Mouse (Mus musculus): Measurements from ENCODE around the gene Lhx2. TPM values are rescaled to one million over a fixed set of nuclear protein-coding genes. Genes with fewer than 3 reads are reported as not detected.
A peak's percentile ranks its signal among the peaks of the same experiment; 100 is the strongest.

Lhx2 gene
- polyA plus RNA-seq, 1 experiment from 2014 or later = 102 TPM

DNA sequence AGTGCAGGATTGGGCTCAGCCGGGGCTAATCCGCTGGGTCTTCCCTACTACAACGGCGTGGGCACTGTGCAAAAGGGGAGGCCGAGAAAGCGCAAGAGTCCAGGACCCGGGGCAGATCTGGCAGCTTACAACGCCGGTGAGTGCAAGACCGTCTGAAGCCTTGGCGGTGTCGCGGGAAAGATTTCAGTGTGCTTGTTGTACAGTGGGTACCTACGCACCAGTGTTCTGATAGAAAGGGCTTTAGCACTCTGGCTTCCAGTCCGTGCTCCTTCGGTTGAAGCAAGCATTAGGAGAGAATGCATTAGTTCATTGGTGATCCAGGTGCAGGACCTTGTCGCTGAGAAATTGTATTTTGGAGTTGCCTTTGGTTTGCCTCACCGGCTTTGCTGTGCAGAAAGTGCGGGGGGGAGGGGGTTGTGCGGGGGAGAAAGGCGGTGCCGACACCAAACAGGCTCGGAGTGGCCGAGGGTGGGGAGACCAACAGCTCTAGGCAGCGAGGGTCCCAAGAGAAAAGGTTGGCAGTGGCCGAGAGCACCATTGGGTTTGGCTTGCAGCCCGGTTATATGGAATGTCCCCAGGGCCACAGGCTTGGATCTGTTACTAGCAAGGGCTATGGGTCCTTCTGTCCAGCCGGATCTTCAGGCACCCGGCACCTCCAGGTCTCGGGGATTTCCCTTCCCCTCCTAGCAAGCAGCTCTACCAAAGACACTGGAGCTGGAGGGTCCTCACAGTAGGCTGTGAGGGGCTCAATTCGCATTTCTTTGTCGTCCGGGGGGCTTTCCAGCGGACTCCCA, 15.8 kb downstream of the Lhx2 start:
- Histone ChIP-seq H3K36me3 (ENCODE audit: control insufficient read depth, insufficient read depth, low read length) (peaks cover 32% of the 10 kb centered on the region), H3K4me3 (ENCODE audit: low read depth, low read length) (peak overlapping the region; percentile 90), H3K9ac (ENCODE audit: low read length) (peak overlapping the region; percentile 99), H3K27ac (ENCODE audit: low read depth, low read length) (peak overlapping the region; percentile 98), H3K4me2 (ENCODE audit: low read length) (peak overlapping the region; percentile 91), H3K9me3 (replicated peaks; ENCODE audit: control insufficient read depth, low read length) (no peaks in the 10 kb centered on the region), H3K27me3 (replicated peaks; ENCODE audit: control insufficient read depth, insufficient read depth, low read length) (peaks cover 2% of the 10 kb centered on the region; the same call in 1 of the 2 replicates), H3K4me1 (ENCODE audit: control insufficient read depth, insufficient read depth, low read length) (peaks cover 26% of the 10 kb centered on the region)
- DNase-seq (ENCODE audit: low spot score) = no peak
- no peak for ATAC-seq
- WGBS = under 1% methylated on average over 34 of the region's 34 CpGs

DNA sequence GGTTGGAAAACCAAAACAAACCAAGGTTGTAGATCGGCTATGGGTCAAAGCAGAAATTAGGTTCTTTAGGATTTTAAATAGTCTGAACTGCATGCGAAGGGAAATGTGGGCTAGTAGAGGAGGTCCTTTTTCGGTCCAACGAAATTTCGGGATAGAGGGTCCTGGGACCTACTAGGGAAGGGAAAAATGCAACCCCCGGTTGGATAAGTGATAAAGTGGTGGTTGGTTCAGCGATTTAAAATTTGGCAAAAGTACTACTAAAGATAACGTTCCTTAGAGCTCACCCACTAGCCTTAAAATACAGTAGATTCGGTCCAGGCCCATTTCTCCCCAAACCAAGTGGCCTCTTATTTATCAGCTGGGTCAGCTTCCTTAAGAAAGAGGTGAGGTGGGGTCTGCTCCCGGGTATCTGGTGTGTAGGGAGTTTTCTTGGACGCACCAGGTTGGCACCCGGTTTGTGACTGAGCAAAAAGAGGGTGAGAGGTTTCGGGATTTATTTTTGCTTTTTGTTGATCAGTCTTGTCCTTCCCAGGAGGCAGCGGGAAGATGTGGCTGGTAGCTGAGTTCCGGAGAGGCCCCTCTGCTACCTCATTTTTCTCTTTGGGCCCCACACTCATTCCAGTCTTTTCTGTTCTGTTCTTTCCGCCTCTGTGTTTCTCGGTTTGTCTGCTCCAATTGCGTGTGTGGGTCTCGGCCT, 16.8 kb downstream of the Lhx2 start:
- no peaks in the 10 kb centered on the region for H3K9me3 ChIP-seq (replicated peaks; ENCODE audit: control insufficient read depth, low read length)
- H3K27ac ChIP-seq (ENCODE audit: low read depth, low read length) = peak overlapping the region; percentile 90
- H3K4me2 ChIP-seq (ENCODE audit: low read length) = peak overlapping the region; percentile 91
- peaks cover 24% of the 10 kb centered on the region for H3K4me1 ChIP-seq (ENCODE audit: control insufficient read depth, insufficient read depth, low read length)
- DNase-seq (ENCODE audit: low spot score) = no peak
- ATAC-seq = no peak
- H3K36me3 ChIP-seq (ENCODE audit: control insufficient read depth, insufficient read depth, low read length) = peaks cover 41% of the 10 kb centered on the region
- H3K27me3 ChIP-seq (replicated peaks; ENCODE audit: control insufficient read depth, insufficient read depth, low read length) = peaks cover 2% of the 10 kb centered on the region; the same call in 1 of the 2 replicates
- H3K9ac ChIP-seq (ENCODE audit: low read length) = peak overlapping the region; percentile 99
- under 1% methylated on average over 19 of the region's 19 CpGs for WGBS
- peak overlapping the region; percentile 90 for H3K4me3 ChIP-seq (ENCODE audit: low read depth, low read length)

DNA sequence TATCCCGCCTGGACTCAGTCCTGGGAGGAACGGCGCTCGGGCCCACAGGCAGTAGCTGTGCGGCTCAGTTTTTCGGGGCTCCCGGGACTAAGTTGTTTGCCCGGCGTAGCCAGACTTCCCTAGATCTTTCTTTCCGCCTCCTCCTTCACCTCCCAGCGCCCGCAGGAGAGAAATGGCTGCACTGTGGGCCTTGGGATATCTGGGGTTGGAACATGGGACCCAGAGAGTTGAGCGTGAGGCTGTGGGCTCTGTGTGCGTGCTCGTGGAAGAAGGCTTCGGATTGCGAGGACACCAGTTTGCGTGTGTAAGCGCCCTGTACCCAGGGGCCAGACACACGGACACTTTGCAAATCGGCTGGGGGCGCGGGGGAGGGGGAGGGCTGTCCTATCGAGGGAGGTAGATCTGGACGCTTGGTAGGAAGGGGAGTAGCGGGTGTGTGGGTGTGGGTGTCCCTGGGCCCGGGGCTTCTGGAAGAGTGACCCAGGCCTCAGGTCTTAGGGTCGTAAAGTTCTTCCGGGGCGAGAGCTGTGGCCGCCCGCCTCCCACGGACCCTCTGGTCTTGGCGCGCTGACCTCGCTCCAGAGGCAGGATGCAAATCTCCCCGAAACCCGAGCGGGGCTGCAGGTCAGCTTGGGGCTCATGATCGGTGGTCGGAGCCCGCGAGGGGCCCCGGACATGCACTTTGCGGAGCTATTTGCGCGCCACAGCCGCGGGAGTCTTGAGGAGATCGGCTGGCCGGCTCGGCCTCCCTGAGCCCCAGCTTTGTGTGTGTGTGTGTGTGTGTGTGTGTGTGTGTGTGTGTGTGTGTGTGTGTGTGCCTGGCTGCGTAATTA, 17.6 kb downstream of the Lhx2 start:
- H3K9me3 ChIP-seq (replicated peaks; ENCODE audit: control insufficient read depth, low read length) = no peaks in the 10 kb centered on the region
- DNase-seq (ENCODE audit: low spot score) = no peak
- H3K27me3 ChIP-seq (replicated peaks; ENCODE audit: control insufficient read depth, insufficient read depth, low read length) = peaks cover 2% of the 10 kb centered on the region; the same call in 1 of the 2 replicates
- H3K27ac ChIP-seq (ENCODE audit: low read depth, low read length) = peak overlapping the region; percentile 90
- ATAC-seq = peak; percentile 13
- under 1% methylated on average over 53 of the region's 53 CpGs for WGBS
- peaks cover 28% of the 10 kb centered on the region for H3K4me1 ChIP-seq (ENCODE audit: control insufficient read depth, insufficient read depth, low read length)
- peak overlapping the region; percentile 99 for H3K9ac ChIP-seq (ENCODE audit: low read length)
- peak overlapping the region; percentile 90 for H3K4me3 ChIP-seq (ENCODE audit: low read depth, low read length)
- H3K4me2 ChIP-seq (ENCODE audit: low read length) = peak overlapping the region; percentile 91
- H3K36me3 ChIP-seq (ENCODE audit: control insufficient read depth, insufficient read depth, low read length) = peaks cover 49% of the 10 kb centered on the region

- Histone ChIP-seq H3K27ac (ENCODE audit: low read depth, low read length) (peak overlapping the region; percentile 90), H3K9ac (ENCODE audit: low read length) (peak overlapping the region; percentile 99), H3K4me2 (ENCODE audit: low read length) (peak overlapping the region; percentile 91), H3K27me3 (replicated peaks; ENCODE audit: control insufficient read depth, insufficient read depth, low read length) (peaks cover 2% of the 10 kb centered on the region; the same call in 1 of the 2 replicates), H3K36me3 (ENCODE audit: control insufficient read depth, insufficient read depth, low read length) (peaks cover 58% of the 10 kb centered on the region), H3K4me3 (ENCODE audit: low read depth, low read length) (peak overlapping the region; percentile 90), H3K9me3 (replicated peaks; ENCODE audit: control insufficient read depth, low read length) (no peaks in the 10 kb centered on the region), H3K4me1 (ENCODE audit: control insufficient read depth, insufficient read depth, low read length) (peaks cover 28% of the 10 kb centered on the region)
- DNase-seq (ENCODE audit: low spot score) (peak; percentile 82), ATAC-seq (peak; percentile 43)
- WGBS = 1% methylated on average over 35 of the region's 35 CpGs
These were observed 18.5 kb downstream of the Lhx2 start for GRCm38 (mm10) chr2:38357294-38358246.

DNA sequence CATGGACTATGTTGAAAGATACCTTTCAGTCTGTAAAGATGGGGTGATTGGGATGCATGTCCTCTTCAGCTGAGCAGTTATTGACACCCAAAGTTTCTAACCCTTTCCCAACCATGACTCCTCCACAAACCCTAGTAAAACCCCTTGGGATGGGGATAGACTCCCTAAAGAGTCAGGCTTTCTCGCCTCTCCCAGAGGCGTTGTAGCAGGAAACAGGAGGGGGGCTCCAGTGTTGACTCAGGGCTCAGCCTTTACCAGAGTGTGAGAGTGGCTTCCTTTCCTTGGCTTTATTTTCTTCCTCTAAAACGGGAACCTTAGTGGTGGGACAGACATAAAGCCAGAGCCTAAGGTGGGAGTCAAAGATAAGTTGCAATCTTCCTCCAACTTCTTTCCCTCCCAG, 19.5 kb downstream of the Lhx2 start:
- Histone ChIP-seq H3K36me3 (ENCODE audit: control insufficient read depth, insufficient read depth, low read length) (peaks cover 63% of the 10 kb centered on the region), H3K27ac (ENCODE audit: low read depth, low read length) (peak overlapping the region; percentile 78), H3K27me3 (replicated peaks; ENCODE audit: control insufficient read depth, insufficient read depth, low read length) (peaks cover 2% of the 10 kb centered on the region; the same call in 1 of the 2 replicates), H3K9ac (ENCODE audit: low read length) (peak overlapping the region; percentile 99), H3K4me3 (ENCODE audit: low read depth, low read length) (peak overlapping the region; percentile 90), H3K9me3 (replicated peaks; ENCODE audit: control insufficient read depth, low read length) (no peaks in the 10 kb centered on the region), H3K4me2 (ENCODE audit: low read length) (peak overlapping the region; percentile 91), H3K4me1 (ENCODE audit: control insufficient read depth, insufficient read depth, low read length) (peaks cover 26% of the 10 kb centered on the region)
- DNase-seq (ENCODE audit: low spot score) (no peak), ATAC-seq (no peak)
- WGBS = 9% methylated on average over 3 of the region's 3 CpGs

GRCm38 (mm10) chr2:38359186-38359585, 20.1 kb downstream of the Lhx2 start:
- ATAC-seq (no peak), DNase-seq (ENCODE audit: low spot score) (no peak)
- Histone ChIP-seq H3K9ac (ENCODE audit: low read length) (peak overlapping the region; percentile 99), H3K36me3 (ENCODE audit: control insufficient read depth, insufficient read depth, low read length) (peaks cover 63% of the 10 kb centered on the region), H3K27ac (ENCODE audit: low read depth, low read length) (peak overlapping the region; percentile 78), H3K4me3 (ENCODE audit: low read depth, low read length) (peak overlapping the region; percentile 90), H3K4me2 (ENCODE audit: low read length) (peak overlapping the region; percentile 91), H3K4me1 (ENCODE audit: control insufficient read depth, insufficient read depth, low read length) (peaks cover 26% of the 10 kb centered on the region), H3K27me3 (replicated peaks; ENCODE audit: control insufficient read depth, insufficient read depth, low read length) (no peaks in the 10 kb centered on the region), H3K9me3 (replicated peaks; ENCODE audit: control insufficient read depth, low read length) (no peaks in the 10 kb centered on the region)
- WGBS = 4% methylated on average over 10 of the region's 10 CpGs

DNA sequence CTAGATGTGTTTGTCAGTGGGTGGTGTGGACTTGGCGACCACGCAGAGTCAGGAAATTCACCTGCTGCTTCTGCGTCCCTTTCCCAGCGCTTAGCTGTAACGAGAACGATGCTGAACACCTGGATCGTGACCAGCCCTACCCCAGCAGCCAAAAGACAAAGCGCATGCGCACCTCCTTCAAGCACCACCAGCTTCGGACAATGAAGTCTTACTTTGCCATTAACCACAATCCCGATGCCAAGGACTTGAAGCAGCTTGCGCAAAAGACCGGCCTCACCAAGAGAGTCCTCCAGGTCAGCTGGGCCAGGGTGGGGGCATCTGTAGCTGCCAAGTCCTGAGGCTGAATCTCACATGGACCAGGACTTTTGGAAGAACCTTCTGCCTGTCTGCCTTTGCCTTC, 20.7 kb downstream of the Lhx2 start:
- H3K4me1 ChIP-seq (ENCODE audit: control insufficient read depth, insufficient read depth, low read length) = peaks cover 26% of the 10 kb centered on the region
- H3K27ac ChIP-seq (ENCODE audit: low read depth, low read length) = peak overlapping the region; percentile 78; the same call in 1 of the 2 replicates
- 13% methylated on average over 13 of the region's 13 CpGs for WGBS
- peak overlapping the region; percentile 91 for H3K4me2 ChIP-seq (ENCODE audit: low read length)
- H3K9ac ChIP-seq (ENCODE audit: low read length) = peak overlapping the region; percentile 99
- H3K9me3 ChIP-seq (replicated peaks; ENCODE audit: control insufficient read depth, low read length) = no peaks in the 10 kb centered on the region
- H3K36me3 ChIP-seq (ENCODE audit: control insufficient read depth, insufficient read depth, low read length) = peaks cover 58% of the 10 kb centered on the region
- H3K4me3 ChIP-seq (ENCODE audit: low read depth, low read length) = peak overlapping the region; percentile 90; the same call in 1 of the 2 replicates
- no peak for ATAC-seq
- DNase-seq (ENCODE audit: low spot score) = no peak
- no peaks in the 10 kb centered on the region for H3K27me3 ChIP-seq (replicated peaks; ENCODE audit: control insufficient read depth, insufficient read depth, low read length)

Measured in forebrain, embryonic 14.5 days (tissue).